Mouse (Mus musculus) retina, adult 2 months (tissue): ENCODE measurements around the gene Gng10.

ENCODE experiments used
- DNase-seq: peaks from one replicate; pipeline ENCODE4 v3.0.0-alpha.2; 2012; ENCODE audit warnings: low read depth, low spot score

Gng10 gene

GRCm38 (mm10) chr4:59034918-59035785 is at the start of gene Gng10:
Gene Gng10 (plus strand): TSS chr4:59035088.
- DNase-seq: no peak

- DNase-seq: no peak
Observed at GRCm38 (mm10) chr4:58985157-58985648, 49.7 kb upstream of the Gng10 start.

GRCm38 (mm10) chr4:58986540-58987190 is 48.2 kb upstream of the Gng10 start, which contains the start of gene Ptgr1:
Gene Ptgr1 (minus strand): TSS chr4:58987119.
- DNase-seq: no peak

- DNase-seq: no peak
Observed at GRCm38 (mm10) chr4:58989303-58989898, 45.5 kb upstream of the Gng10 start.

GRCm38 (mm10) chr4:58990609-58991434 is 44.1 kb upstream of the Gng10 start:
- no peak for DNase-seq

- no peak for DNase-seq
Observed at GRCm38 (mm10) chr4:58992195-58992594, 42.7 kb upstream of the Gng10 start.

GRCm38 (mm10) chr4:58994762-58995161 is 40.1 kb upstream of the Gng10 start, which contains the start of gene Dnajc25:
Gene Dnajc25 (plus strand): TSS chr4:58995062.
- DNase-seq: no peak

- no peak for DNase-seq
Observed at GRCm38 (mm10) chr4:58995251-58995693, 39.6 kb upstream of the Gng10 start.

- DNase-seq: no peak
Observed at GRCm38 (mm10) chr4:58997081-58997480, 37.8 kb upstream of the Gng10 start.

GRCm38 (mm10) chr4:58998688-58999087 is 36.2 kb upstream of the Gng10 start:
- DNase-seq: no peak

GRCm38 (mm10) chr4:58999686-59000085 is 35.2 kb upstream of the Gng10 start:
- DNase-seq: peak; percentile 41

- DNase-seq: no peak
Observed at GRCm38 (mm10) chr4:59000614-59001013, 34.3 kb upstream of the Gng10 start.

GRCm38 (mm10) chr4:59002948-59003805 is 31.7 kb upstream of the Gng10 start, which contains the start of gene Gm20503:
Gene Gm20503 (plus strand): TSS chr4:59003210.
- DNase-seq: peak; percentile 78

- DNase-seq: no peak
Observed at GRCm38 (mm10) chr4:59003806-59004200, 31.1 kb upstream of the Gng10 start.

- no peak for DNase-seq
Observed at GRCm38 (mm10) chr4:59006211-59006610, 28.7 kb upstream of the Gng10 start.

- DNase-seq: no peak
Observed at GRCm38 (mm10) chr4:59007016-59007415, 27.9 kb upstream of the Gng10 start.

GRCm38 (mm10) chr4:59007974-59008373 is 26.9 kb upstream of the Gng10 start:
- no peak for DNase-seq

GRCm38 (mm10) chr4:59009186-59009585 is 25.7 kb upstream of the Gng10 start:
- DNase-seq: no peak

GRCm38 (mm10) chr4:59009696-59010095 is 25.2 kb upstream of the Gng10 start:
- no peak for DNase-seq

GRCm38 (mm10) chr4:59011446-59011845 is 23.4 kb upstream of the Gng10 start:
- DNase-seq: no peak
